Mouse (Mus musculus): Measurements from ENCODE around the gene Klf1. TPM values are rescaled to one million over a fixed set of nuclear protein-coding genes. Genes with fewer than 3 reads are reported as not detected.

Klf1 gene
- polyA plus RNA-seq (2016; fragmentation: Nextera tagmentation; extraction: Ambion mirVana), result 54.2 and 54.3 TPM in 2 replicates

- peaks cover 34% of the 10 kb centered on the region for H3K27me3 ChIP-seq (ENCODE audit: insufficient read depth, poor library complexity, severe bottlenecking)
- WGBS, result 49% methylated on average over 3 of the region's 3 CpGs
- H3K27ac ChIP-seq, result peak within 1 kb of the TSS; percentile 91
- H3K9me3 ChIP-seq, result no peaks in the 10 kb centered on the region
- H3K36me3 ChIP-seq, result no peaks in the 10 kb centered on the region
- H3K4me3 ChIP-seq, result peak within 1 kb of the TSS; percentile 82
- H3K4me1 ChIP-seq, result peaks cover 11% of the 10 kb centered on the region
- DNase-seq (ENCODE audit: low spot score), result peak; percentile 91
Observed at GRCm38 (mm10) chr8:84901752-84902151, at the start of gene Klf1. Klf1 (plus strand) TSS chr8:84901928.

DNA sequence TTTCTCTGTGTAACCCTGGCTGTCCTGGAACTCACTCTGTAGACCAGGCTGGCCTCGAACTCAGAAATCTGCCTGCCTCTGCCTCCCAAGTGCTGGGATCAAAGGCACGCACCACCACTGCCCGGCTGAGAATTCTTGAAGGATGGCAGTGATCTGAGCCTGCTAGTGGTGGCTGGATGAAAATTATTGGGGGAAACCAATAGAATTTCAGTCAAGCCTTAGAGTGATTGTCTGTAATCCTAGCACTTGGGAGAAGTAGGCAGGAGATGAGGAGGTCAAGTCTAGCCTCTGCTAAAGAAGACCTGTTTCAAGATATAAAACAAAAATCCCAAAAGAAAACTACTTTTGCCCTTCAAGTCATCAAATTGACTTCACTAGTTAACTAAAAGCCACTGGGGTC, 45.3 kb upstream of the Klf1 start:
- H3K27me3 ChIP-seq (ENCODE audit: insufficient read depth, poor library complexity, severe bottlenecking), result no peaks in the 10 kb centered on the region
- H3K27ac ChIP-seq, result peak overlapping the region; percentile 96
- H3K9me3 ChIP-seq, result no peaks in the 10 kb centered on the region
- no peak for DNase-seq (ENCODE audit: low spot score)
- H3K36me3 ChIP-seq, result peaks cover 26% of the 10 kb centered on the region
- 89% methylated on average over 3 of the region's 3 CpGs for WGBS
- H3K4me1 ChIP-seq, result peaks cover 17% of the 10 kb centered on the region
- peak overlapping the region; percentile 98 for H3K4me3 ChIP-seq

DNA sequence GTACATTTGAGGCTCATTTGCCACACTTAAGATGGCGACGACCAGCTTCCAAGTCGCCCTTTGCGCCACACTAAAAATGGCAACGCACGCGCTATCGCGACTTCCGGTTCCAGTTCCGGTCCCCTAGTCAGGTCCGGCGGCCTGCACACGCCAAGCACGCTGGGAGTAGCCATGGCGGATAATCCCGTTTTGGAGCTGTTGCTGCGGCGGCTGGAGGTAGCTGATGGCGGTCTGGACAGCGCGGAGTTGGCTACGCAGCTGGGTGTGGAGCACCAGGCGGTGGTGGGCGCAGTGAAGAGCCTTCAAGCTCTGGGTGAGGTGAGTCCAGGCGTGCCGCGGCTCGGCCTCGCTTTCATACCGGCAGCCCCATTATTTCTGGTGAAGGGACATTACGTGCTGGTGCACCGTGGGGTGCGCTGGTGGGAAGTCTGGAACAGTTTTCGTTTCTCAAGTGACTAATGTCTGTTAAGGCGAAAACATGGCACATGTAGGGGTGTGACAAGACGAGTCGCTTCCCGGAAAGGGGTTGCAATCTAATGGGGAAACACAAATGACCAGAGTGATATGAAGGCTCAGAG, 44.8 kb upstream of the Klf1 start, which contains the start of gene Farsa:
Gene Farsa (plus strand): TSS at position 126 of the 578 bp plus-strand sequence.
- under 1% methylated on average over 39 of the region's 39 CpGs for WGBS
- H3K27ac ChIP-seq, result peak within 1 kb of the TSS; percentile 96
- H3K4me3 ChIP-seq, result peak within 1 kb of the TSS; percentile 98
- peak; percentile 98 for DNase-seq (ENCODE audit: low spot score)
- H3K4me1 ChIP-seq, result peaks cover 17% of the 10 kb centered on the region
- H3K27me3 ChIP-seq (ENCODE audit: insufficient read depth, poor library complexity, severe bottlenecking), result no peaks in the 10 kb centered on the region
- no peaks in the 10 kb centered on the region for H3K9me3 ChIP-seq
- H3K36me3 ChIP-seq, result peaks cover 31% of the 10 kb centered on the region

GRCm38 (mm10) chr8:84871376-84872308, 30.1 kb upstream of the Klf1 start, which contains the start of gene Syce2:
Syce2 (plus strand) TSS chr8:84872111.
- WGBS, result 10% methylated on average over 46 of the region's 46 CpGs
- Histone ChIP-seq H3K36me3 (peaks cover 32% of the 10 kb centered on the region), H3K27me3 (ENCODE audit: insufficient read depth, poor library complexity, severe bottlenecking) (peaks cover 10% of the 10 kb centered on the region; the same call in 1 of the 2 replicates), H3K27ac (peak within 1 kb of the TSS; percentile 88), H3K4me3 (peak within 1 kb of the TSS; percentile 63), H3K9me3 (no peaks in the 10 kb centered on the region), H3K4me1 (peaks cover 14% of the 10 kb centered on the region)
- peak; percentile 90 for DNase-seq (ENCODE audit: low spot score)

- peak; percentile 79 for DNase-seq (ENCODE audit: low spot score)
- Histone ChIP-seq H3K27ac (peak overlapping the region; percentile 88), H3K4me1 (peaks cover 14% of the 10 kb centered on the region), H3K9me3 (no peaks in the 10 kb centered on the region), H3K36me3 (peaks cover 27% of the 10 kb centered on the region), H3K27me3 (ENCODE audit: insufficient read depth, poor library complexity, severe bottlenecking) (peaks cover 10% of the 10 kb centered on the region; the same call in 1 of the 2 replicates), H3K4me3 (peak overlapping the region; percentile 63)
- 3% methylated on average over 54 of the region's 54 CpGs for WGBS
Observed at GRCm38 (mm10) chr8:84872309-84872965, 29.3 kb upstream of the Klf1 start.

GRCm38 (mm10) chr8:84873016-84873415, 28.7 kb upstream of the Klf1 start:
- Histone ChIP-seq H3K4me3 (peak overlapping the region; percentile 63), H3K27me3 (ENCODE audit: insufficient read depth, poor library complexity, severe bottlenecking) (peaks cover 10% of the 10 kb centered on the region; the same call in 1 of the 2 replicates), H3K27ac (peak overlapping the region; percentile 88; the same call in 1 of the 2 replicates), H3K9me3 (no peaks in the 10 kb centered on the region), H3K36me3 (peaks cover 21% of the 10 kb centered on the region), H3K4me1 (peaks cover 14% of the 10 kb centered on the region)
- no peak for DNase-seq (ENCODE audit: low spot score)
- WGBS, result 72% methylated on average over 4 of the region's 4 CpGs

GRCm38 (mm10) chr8:84874339-84874738, 27.4 kb upstream of the Klf1 start:
- no peaks in the 10 kb centered on the region for H3K9me3 ChIP-seq
- H3K4me3 ChIP-seq, result no peak overlapping the region
- no peak for DNase-seq (ENCODE audit: low spot score)
- H3K36me3 ChIP-seq, result peaks cover 8% of the 10 kb centered on the region
- no peak overlapping the region for H3K27ac ChIP-seq
- H3K4me1 ChIP-seq, result peaks cover 12% of the 10 kb centered on the region
- H3K27me3 ChIP-seq (ENCODE audit: insufficient read depth, poor library complexity, severe bottlenecking), result peaks cover 10% of the 10 kb centered on the region; the same call in 1 of the 2 replicates
- 81% methylated on average over 3 of the region's 3 CpGs for WGBS

GRCm38 (mm10) chr8:84877297-84878035, 24.3 kb upstream of the Klf1 start:
- WGBS, result 83% methylated on average over 3 of the region's 3 CpGs
- Histone ChIP-seq H3K27me3 (ENCODE audit: insufficient read depth, poor library complexity, severe bottlenecking) (peaks cover 7% of the 10 kb centered on the region; the same call in 1 of the 2 replicates), H3K4me3 (no peak overlapping the region), H3K4me1 (peaks cover 4% of the 10 kb centered on the region), H3K36me3 (peaks cover 3% of the 10 kb centered on the region; the same call in 1 of the 2 replicates), H3K27ac (no peak overlapping the region), H3K9me3 (no peaks in the 10 kb centered on the region)
- DNase-seq (ENCODE audit: low spot score), result no peak

- H3K9me3 ChIP-seq, result no peaks in the 10 kb centered on the region
- H3K36me3 ChIP-seq, result peaks cover 3% of the 10 kb centered on the region; the same call in 1 of the 2 replicates
- 71% methylated on average over 1 of the region's 1 CpGs for WGBS
- DNase-seq (ENCODE audit: low spot score), result no peak
- H3K4me3 ChIP-seq, result no peak overlapping the region
- H3K27me3 ChIP-seq (ENCODE audit: insufficient read depth, poor library complexity, severe bottlenecking), result no peaks in the 10 kb centered on the region
- H3K27ac ChIP-seq, result no peak overlapping the region
- H3K4me1 ChIP-seq, result no peaks in the 10 kb centered on the region
Observed at GRCm38 (mm10) chr8:84878915-84879314, 22.8 kb upstream of the Klf1 start.

DNA sequence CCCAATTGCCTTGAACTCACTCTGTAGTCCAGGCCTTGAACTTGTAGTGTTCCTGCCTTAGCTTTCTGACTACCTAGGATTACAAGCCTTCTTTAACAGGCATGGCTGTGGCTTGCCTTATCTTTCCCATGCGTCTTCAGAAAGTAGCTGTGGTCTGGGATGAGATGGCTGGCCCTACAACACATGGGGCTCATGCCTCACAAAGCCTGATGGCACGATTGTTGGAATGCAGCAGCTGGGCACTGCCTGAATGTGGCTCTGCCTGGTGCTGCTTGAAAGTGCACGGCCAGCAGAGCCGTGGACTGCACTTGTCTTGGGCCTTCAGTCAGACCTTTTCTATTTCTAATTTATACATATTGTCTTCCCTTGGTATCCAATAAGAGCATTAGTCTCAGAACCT, 17.0 kb upstream of the Klf1 start:
- no peak overlapping the region for H3K4me3 ChIP-seq
- no peaks in the 10 kb centered on the region for H3K9me3 ChIP-seq
- H3K27me3 ChIP-seq (ENCODE audit: insufficient read depth, poor library complexity, severe bottlenecking), result no peaks in the 10 kb centered on the region
- no peak for DNase-seq (ENCODE audit: low spot score)
- WGBS, result 78% methylated on average over 4 of the region's 4 CpGs
- H3K36me3 ChIP-seq, result peaks cover 41% of the 10 kb centered on the region
- H3K4me1 ChIP-seq, result no peaks in the 10 kb centered on the region
- H3K27ac ChIP-seq, result no peak overlapping the region

DNA sequence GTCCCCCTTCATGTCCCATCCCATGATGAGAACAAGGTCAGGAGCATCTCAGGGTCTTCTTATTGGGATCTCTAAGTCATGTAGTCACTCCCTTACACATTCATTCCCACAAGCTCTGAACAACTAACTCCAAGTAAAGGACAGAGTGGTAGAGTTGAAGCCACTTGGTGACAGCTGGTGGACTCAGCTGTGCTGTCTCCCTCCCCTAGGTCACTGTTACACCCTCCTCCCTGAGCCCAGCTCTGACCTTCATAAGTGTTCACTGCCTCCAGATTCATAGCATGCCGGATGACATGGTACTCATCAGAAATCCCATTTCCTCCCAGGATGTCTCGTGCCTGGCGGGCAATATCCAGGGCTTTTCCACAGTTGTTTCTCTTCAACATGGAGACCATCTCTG, 13.4 kb upstream of the Klf1 start:
- no peak for DNase-seq (ENCODE audit: low spot score)
- Histone ChIP-seq H3K4me3 (no peak overlapping the region), H3K36me3 (peaks cover 55% of the 10 kb centered on the region), H3K27me3 (ENCODE audit: insufficient read depth, poor library complexity, severe bottlenecking) (no peaks in the 10 kb centered on the region), H3K4me1 (peaks cover 11% of the 10 kb centered on the region), H3K27ac (no peak overlapping the region), H3K9me3 (no peaks in the 10 kb centered on the region)
- 94% methylated on average over 3 of the region's 3 CpGs for WGBS

GRCm38 (mm10) chr8:84889141-84889540, 12.6 kb upstream of the Klf1 start:
- DNase-seq (ENCODE audit: low spot score), result no peak
- peaks cover 55% of the 10 kb centered on the region for H3K36me3 ChIP-seq
- no peaks in the 10 kb centered on the region for H3K27me3 ChIP-seq (ENCODE audit: insufficient read depth, poor library complexity, severe bottlenecking)
- WGBS, result 97% methylated on average over 1 of the region's 1 CpGs
- peaks cover 11% of the 10 kb centered on the region for H3K4me1 ChIP-seq
- H3K9me3 ChIP-seq, result no peaks in the 10 kb centered on the region
- H3K27ac ChIP-seq, result no peak overlapping the region
- no peak overlapping the region for H3K4me3 ChIP-seq
